Mouse (Mus musculus): ENCODE results near the gene Cited2. TPM values are rescaled to one million over a fixed set of nuclear protein-coding genes. Genes with fewer than 3 reads are reported as not detected.
A peak's percentile ranks its signal among the peaks of the same experiment; 100 is the strongest.

Gene Cited2
- polyA plus RNA-seq, 1 experiment from 2014 or later: 66.6 TPM

GRCm38 (mm10) chr10:17710753-17711152, 12.3 kb upstream of the Cited2 start:
- H3K27ac ChIP-seq: no peak overlapping the region
- H3K4me3 ChIP-seq (ENCODE audit: inconsistent target): no peak overlapping the region
- no peaks in the 10 kb centered on the region for H3K79me2 ChIP-seq (ENCODE audit: inconsistent target)
- H3K36me3 ChIP-seq (ENCODE audit: inconsistent target): no peaks in the 10 kb centered on the region
- 93% methylated on average over 3 of the region's 3 CpGs for WGBS (ENCODE audit: missing documents)

GRCm38 (mm10) chr10:17719009-17719570, 3.9 kb upstream of the Cited2 start:
- Histone ChIP-seq H3K79me2 (ENCODE audit: inconsistent target) (peaks cover 10% of the 10 kb centered on the region; the same call in 1 of the 2 replicates), H3K4me3 (ENCODE audit: inconsistent target) (no peak overlapping the region), H3K36me3 (ENCODE audit: inconsistent target) (no peaks in the 10 kb centered on the region), H3K27ac (no peak overlapping the region)
- 88% methylated on average over 4 of the region's 4 CpGs for WGBS (ENCODE audit: missing documents)

- no peak overlapping the region for H3K4me3 ChIP-seq (ENCODE audit: inconsistent target)
- WGBS (ENCODE audit: missing documents): 97% methylated on average over 5 of the region's 5 CpGs
- H3K79me2 ChIP-seq (ENCODE audit: inconsistent target): peaks cover 14% of the 10 kb centered on the region
- no peaks in the 10 kb centered on the region for H3K36me3 ChIP-seq (ENCODE audit: inconsistent target)
- H3K27ac ChIP-seq: no peak overlapping the region
Observed at GRCm38 (mm10) chr10:17719646-17720045, 3.4 kb upstream of the Cited2 start.

GRCm38 (mm10) chr10:17720891-17721601, 2.0 kb upstream of the Cited2 start:
- H3K36me3 ChIP-seq (ENCODE audit: inconsistent target): no peaks in the 10 kb centered on the region
- peak overlapping the region; percentile 67; the same call in 1 of the 2 replicates for H3K4me3 ChIP-seq (ENCODE audit: inconsistent target)
- peaks cover 28% of the 10 kb centered on the region for H3K79me2 ChIP-seq (ENCODE audit: inconsistent target)
- peak overlapping the region; percentile 97 for H3K27ac ChIP-seq
- WGBS (ENCODE audit: missing documents): 33% methylated on average over 8 of the region's 8 CpGs

GRCm38 (mm10) chr10:17721602-17722121, 1.4 kb upstream of the Cited2 start:
- H3K27ac ChIP-seq: peak overlapping the region; percentile 97
- under 1% methylated on average over 21 of the region's 21 CpGs for WGBS (ENCODE audit: missing documents)

GRCm38 (mm10) chr10:17722158-17722557, 860 bp upstream of the Cited2 start:
- Histone ChIP-seq H3K27ac (peak overlapping the region; percentile 97), H3K79me2 (ENCODE audit: inconsistent target) (peaks cover 30% of the 10 kb centered on the region), H3K36me3 (ENCODE audit: inconsistent target) (no peaks in the 10 kb centered on the region), H3K4me3 (ENCODE audit: inconsistent target) (peak overlapping the region; percentile 67)
- WGBS (ENCODE audit: missing documents): under 1% methylated on average over 24 of the region's 24 CpGs

More at GRCm38 (mm10) chr10:17721602-17722121, 1.4 kb upstream of the Cited2 start:
- H3K79me2 ChIP-seq (ENCODE audit: inconsistent target): peaks cover 30% of the 10 kb centered on the region
- no peaks in the 10 kb centered on the region for H3K36me3 ChIP-seq (ENCODE audit: inconsistent target)
- H3K4me3 ChIP-seq (ENCODE audit: inconsistent target): peak overlapping the region; percentile 67

- Histone ChIP-seq H3K4me3 (ENCODE audit: inconsistent target) (peak overlapping the region; percentile 50), H3K27ac (peak overlapping the region; percentile 77), H3K79me2 (ENCODE audit: inconsistent target) (peaks cover 30% of the 10 kb centered on the region), H3K36me3 (ENCODE audit: inconsistent target) (no peaks in the 10 kb centered on the region)
- under 1% methylated on average over 30 of the region's 30 CpGs for WGBS (ENCODE audit: missing documents)
Observed at GRCm38 (mm10) chr10:17723421-17723841, 413 bp downstream of the Cited2 start.

GRCm38 (mm10) chr10:17723871-17724741, 1.1 kb downstream of the Cited2 start:
- Histone ChIP-seq H3K4me3 (ENCODE audit: inconsistent target) (peak overlapping the region; percentile 50), H3K36me3 (ENCODE audit: inconsistent target) (no peaks in the 10 kb centered on the region), H3K27ac (peak overlapping the region; percentile 77), H3K79me2 (ENCODE audit: inconsistent target) (peaks cover 30% of the 10 kb centered on the region)
- 1% methylated on average over 65 of the region's 65 CpGs for WGBS (ENCODE audit: missing documents)

GRCm38 (mm10) chr10:17725037-17725584, 2.1 kb downstream of the Cited2 start:
- peaks cover 30% of the 10 kb centered on the region for H3K79me2 ChIP-seq (ENCODE audit: inconsistent target)
- peak overlapping the region; percentile 62 for H3K27ac ChIP-seq
- peak overlapping the region; percentile 50 for H3K4me3 ChIP-seq (ENCODE audit: inconsistent target)
- H3K36me3 ChIP-seq (ENCODE audit: inconsistent target): no peaks in the 10 kb centered on the region
- WGBS (ENCODE audit: missing documents): 23% methylated on average over 8 of the region's 8 CpGs

- Histone ChIP-seq H3K27ac (peak overlapping the region; percentile 62), H3K79me2 (ENCODE audit: inconsistent target) (peaks cover 30% of the 10 kb centered on the region), H3K36me3 (ENCODE audit: inconsistent target) (no peaks in the 10 kb centered on the region), H3K4me3 (ENCODE audit: inconsistent target) (peak overlapping the region; percentile 50)
- WGBS (ENCODE audit: missing documents): 92% methylated on average over 6 of the region's 7 CpGs
Observed at GRCm38 (mm10) chr10:17725644-17726372, 2.8 kb downstream of the Cited2 start.

- Histone ChIP-seq H3K4me3 (ENCODE audit: inconsistent target) (no peak overlapping the region), H3K27ac (no peak overlapping the region), H3K36me3 (ENCODE audit: inconsistent target) (no peaks in the 10 kb centered on the region), H3K79me2 (ENCODE audit: inconsistent target) (peaks cover 30% of the 10 kb centered on the region)
- 90% methylated on average over 2 of the region's 2 CpGs for WGBS (ENCODE audit: missing documents)
Observed at GRCm38 (mm10) chr10:17726373-17726720, 3.3 kb downstream of the Cited2 start.

GRCm38 (mm10) chr10:17727161-17727925, 4.3 kb downstream of the Cited2 start:
- Histone ChIP-seq H3K79me2 (ENCODE audit: inconsistent target) (peaks cover 30% of the 10 kb centered on the region), H3K4me3 (ENCODE audit: inconsistent target) (no peak overlapping the region), H3K27ac (no peak overlapping the region), H3K36me3 (ENCODE audit: inconsistent target) (no peaks in the 10 kb centered on the region)
- WGBS (ENCODE audit: missing documents): 38% methylated on average over 13 of the region's 15 CpGs

- 14% methylated on average over 4 of the region's 5 CpGs for WGBS (ENCODE audit: missing documents)
- Histone ChIP-seq H3K36me3 (ENCODE audit: inconsistent target) (no peaks in the 10 kb centered on the region), H3K79me2 (ENCODE audit: inconsistent target) (peaks cover 30% of the 10 kb centered on the region), H3K4me3 (ENCODE audit: inconsistent target) (no peak overlapping the region), H3K27ac (no peak overlapping the region)
Observed at GRCm38 (mm10) chr10:17727926-17728279, 4.9 kb downstream of the Cited2 start.
